Mouse (Mus musculus) ES-CJ7 (cell line): ENCODE data around the gene Mad2l1bp.

Source experiments
- DNase-seq: peaks from one replicate; pipeline ENCODE4 v3.0.0; 2011; ENCODE audit warnings: low read depth, low spot score

Gene Mad2l1bp

GRCm38 (mm10) chr17:46156680-46157079 lies 3.3 kb upstream of the Mad2l1bp start:
- no peak for DNase-seq

- DNase-seq = no peak
Observed at GRCm38 (mm10) chr17:46154336-46154735, 983 bp upstream of the Mad2l1bp start.

GRCm38 (mm10) chr17:46143578-46144423 lies 9.6 kb downstream of the Mad2l1bp start, which contains the start of gene Rsph9:
Gene Rsph9, minus strand, starts transcription at chr17:46144216.
- peak; percentile 73 for DNase-seq

GRCm38 (mm10) chr17:46139872-46140271 lies 13.5 kb downstream of the Mad2l1bp start:
- no peak for DNase-seq

GRCm38 (mm10) chr17:46138563-46139236 lies 14.7 kb downstream of the Mad2l1bp start:
- DNase-seq = no peak

- no peak for DNase-seq
Observed at GRCm38 (mm10) chr17:46132862-46133261, 20.5 kb downstream of the Mad2l1bp start.

GRCm38 (mm10) chr17:46132058-46132718 lies 21.2 kb downstream of the Mad2l1bp start:
- DNase-seq = peak; percentile 66

GRCm38 (mm10) chr17:46129741-46130498 lies 23.4 kb downstream of the Mad2l1bp start:
- no peak for DNase-seq

- peak; percentile 53 for DNase-seq
Observed at GRCm38 (mm10) chr17:46127814-46128493, 25.4 kb downstream of the Mad2l1bp start.

- no peak for DNase-seq
Observed at GRCm38 (mm10) chr17:46126608-46127007, 26.7 kb downstream of the Mad2l1bp start.

- no peak for DNase-seq
Observed at GRCm38 (mm10) chr17:46123953-46124700, 29.2 kb downstream of the Mad2l1bp start.

GRCm38 (mm10) chr17:46123285-46123684 lies 30.1 kb downstream of the Mad2l1bp start:
- DNase-seq = no peak

- DNase-seq = no peak
Observed at GRCm38 (mm10) chr17:46122791-46123190, 30.6 kb downstream of the Mad2l1bp start.

GRCm38 (mm10) chr17:46119641-46120040 lies 33.7 kb downstream of the Mad2l1bp start:
- no peak for DNase-seq

- no peak for DNase-seq
Observed at GRCm38 (mm10) chr17:46118423-46118850, 34.9 kb downstream of the Mad2l1bp start.

GRCm38 (mm10) chr17:46117623-46118422 lies 35.5 kb downstream of the Mad2l1bp start:
- no peak for DNase-seq

- DNase-seq = no peak
Observed at GRCm38 (mm10) chr17:46116881-46117280, 36.5 kb downstream of the Mad2l1bp start.

- no peak for DNase-seq
Observed at GRCm38 (mm10) chr17:46116138-46116537, 37.2 kb downstream of the Mad2l1bp start.

- no peak for DNase-seq
Observed at GRCm38 (mm10) chr17:46115489-46115888, 37.9 kb downstream of the Mad2l1bp start.
